Mouse (Mus musculus): ENCODE data around the gene Tmem63b. TPM values are rescaled to one million over a fixed set of nuclear protein-coding genes. Genes with fewer than 3 reads are reported as not detected.

Gene Tmem63b
- polyA plus RNA-seq, 1 experiment from 2014 or later = 22.6 TPM

DNA sequence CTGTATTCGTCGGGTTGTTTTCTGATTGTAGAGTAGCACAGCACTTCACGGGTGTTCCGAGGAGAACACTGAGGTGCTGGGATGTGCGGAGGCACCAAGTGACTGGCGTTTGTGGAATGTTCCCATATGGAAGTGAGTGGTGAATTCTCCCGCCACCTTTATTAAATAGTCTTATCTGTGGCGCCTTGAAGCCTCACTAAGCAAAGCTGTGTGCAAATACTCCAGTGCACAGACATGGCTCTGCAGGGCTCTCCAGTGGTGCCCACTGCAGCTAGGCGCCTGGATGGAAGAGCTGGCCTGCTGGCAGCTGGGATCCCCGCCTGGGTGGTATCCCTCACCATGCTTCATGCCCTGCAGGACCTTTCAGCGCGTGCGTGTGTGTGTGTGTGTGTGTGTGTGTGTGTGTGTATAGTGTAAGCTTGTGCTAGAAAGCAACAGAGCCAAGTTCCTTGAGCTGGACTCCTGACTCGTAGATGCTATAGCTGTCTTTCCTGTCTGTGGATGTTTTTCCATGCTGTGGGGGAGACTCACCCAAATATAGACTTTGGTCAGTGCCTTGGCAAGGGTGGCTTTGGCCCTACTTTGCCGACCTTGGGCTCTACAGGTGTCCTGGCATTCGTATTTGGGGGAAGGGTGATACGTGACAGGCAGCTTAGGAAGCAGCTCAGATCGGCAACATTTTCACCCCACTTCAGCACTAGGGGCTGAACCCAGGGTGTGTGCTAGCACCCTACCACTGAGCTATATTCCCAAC lies 7.3 kb upstream of the Tmem63b start:
- TF ChIP-seq CTCF (IDR thresholded peaks at IDR 0.05; ENCODE audit: low read depth) = no peak
- no peak overlapping the region for H3K27ac ChIP-seq (ENCODE audit: low read depth, low read length)
- H3K9ac ChIP-seq (ENCODE audit: low read depth, low read length) = no peak overlapping the region
- 0 out of 2 replicates have a peak, but pooled peaks cover 3% of the 10 kb centered on the region for H3K4me1 ChIP-seq (replicated peaks; ENCODE audit: control insufficient read depth, insufficient read depth, low read length)
- H3K9me3 ChIP-seq (ENCODE audit: control insufficient read depth) = no peaks in the 10 kb centered on the region
- no peak overlapping the region for H3K4me2 ChIP-seq (replicated peaks; ENCODE audit: low read depth)
- 53% methylated on average over 18 of the region's 18 CpGs for WGBS
- ATAC-seq = no peak
- H3K27me3 ChIP-seq (replicated peaks; ENCODE audit: control insufficient read depth, insufficient read depth, low read length) = no peaks in the 10 kb centered on the region
- no peak overlapping the region for H3K4me3 ChIP-seq (ENCODE audit: low read depth, low read length)
- H3K36me3 ChIP-seq (ENCODE audit: control insufficient read depth, insufficient read depth) = peaks cover 13% of the 10 kb centered on the region; the same call in 1 of the 2 replicates

DNA sequence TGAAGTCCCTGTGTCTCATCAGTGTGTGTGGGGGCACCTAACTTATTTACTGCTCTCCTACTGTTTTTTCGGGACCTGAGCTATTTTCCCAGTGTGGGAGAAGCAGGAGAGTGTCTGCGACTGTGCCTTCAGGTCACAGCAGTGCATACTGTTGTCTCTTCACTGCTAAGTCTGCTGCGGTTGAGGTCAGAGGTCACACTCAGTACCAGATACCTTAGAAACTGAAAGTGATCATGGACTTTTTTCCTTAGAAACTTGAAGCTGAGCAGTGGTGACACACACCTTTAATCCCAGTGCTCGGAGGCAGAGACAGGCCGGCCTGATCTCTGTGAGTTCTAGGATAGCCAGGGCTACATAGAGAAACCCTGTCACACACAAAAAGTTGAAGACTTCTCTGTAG lies 5.5 kb upstream of the Tmem63b start:
- 0 out of 2 replicates have a peak, but pooled peaks cover 6% of the 10 kb centered on the region for H3K4me1 ChIP-seq (replicated peaks; ENCODE audit: control insufficient read depth, insufficient read depth, low read length)
- H3K27ac ChIP-seq (ENCODE audit: low read depth, low read length) = no peak overlapping the region
- WGBS = 52% methylated on average over 5 of the region's 5 CpGs
- no peak overlapping the region for H3K9ac ChIP-seq (ENCODE audit: low read depth, low read length)
- peaks cover 4% of the 10 kb centered on the region; the same call in 1 of the 2 replicates for H3K36me3 ChIP-seq (ENCODE audit: control insufficient read depth, insufficient read depth)
- H3K27me3 ChIP-seq (replicated peaks; ENCODE audit: control insufficient read depth, insufficient read depth, low read length) = no peaks in the 10 kb centered on the region
- no peaks in the 10 kb centered on the region for H3K9me3 ChIP-seq (ENCODE audit: control insufficient read depth)
- TF ChIP-seq CTCF (IDR thresholded peaks at IDR 0.05; ENCODE audit: low read depth) = no peak
- no peak overlapping the region for H3K4me3 ChIP-seq (ENCODE audit: low read depth, low read length)
- peak; percentile 44 for ATAC-seq
- H3K4me2 ChIP-seq (replicated peaks; ENCODE audit: low read depth) = no peak overlapping the region

DNA sequence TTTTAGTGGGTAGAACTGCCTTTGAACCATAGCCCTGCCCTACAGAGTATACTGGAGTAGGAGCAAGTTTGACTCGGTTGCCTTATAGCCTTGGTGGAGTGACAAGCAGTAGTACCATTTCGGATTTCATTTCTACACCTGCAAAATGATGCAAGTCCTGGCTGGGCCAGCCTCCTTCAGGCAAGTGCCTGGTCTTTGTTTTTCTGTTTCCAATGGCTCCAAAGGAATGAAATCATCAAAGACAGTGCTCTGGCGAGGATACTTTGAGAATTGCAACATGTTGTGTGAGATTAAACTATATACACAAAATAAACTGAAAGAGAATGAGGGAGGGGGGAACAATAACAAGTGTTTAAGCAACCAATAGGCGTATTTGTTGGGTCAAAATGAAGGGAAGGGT lies 3.3 kb upstream of the Tmem63b start:
- 92% methylated on average over 4 of the region's 4 CpGs for WGBS

DNA sequence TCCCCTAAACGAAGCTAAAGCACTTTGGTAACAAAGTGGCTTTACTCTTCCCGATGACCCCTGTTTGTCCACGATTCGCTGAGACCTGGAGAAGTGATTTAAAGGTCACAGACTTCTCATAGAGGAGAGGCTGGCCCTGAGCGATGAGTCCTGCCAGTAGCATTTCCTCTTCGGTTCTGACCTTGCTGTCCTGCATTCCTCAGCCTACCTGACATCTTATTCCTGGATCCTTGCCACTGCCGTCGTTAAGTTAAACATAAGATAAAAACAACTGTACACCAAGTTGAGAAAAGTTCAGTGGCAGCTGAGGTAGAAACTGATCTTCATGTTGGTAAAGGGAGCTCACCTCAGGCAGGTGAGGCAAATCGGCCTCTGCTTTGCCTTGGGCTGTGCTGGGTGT lies 2.4 kb upstream of the Tmem63b start:
- Histone ChIP-seq H3K9me3 (ENCODE audit: control insufficient read depth) (no peaks in the 10 kb centered on the region), H3K4me2 (replicated peaks; ENCODE audit: low read depth) (no peak overlapping the region), H3K4me3 (ENCODE audit: low read depth, low read length) (no peak overlapping the region), H3K4me1 (replicated peaks; ENCODE audit: control insufficient read depth, insufficient read depth, low read length) (0 out of 2 replicates have a peak, but pooled peaks cover 10% of the 10 kb centered on the region), H3K36me3 (ENCODE audit: control insufficient read depth, insufficient read depth) (no peaks in the 10 kb centered on the region; the same call in 1 of the 2 replicates), H3K9ac (ENCODE audit: low read depth, low read length) (no peak overlapping the region), H3K27me3 (replicated peaks; ENCODE audit: control insufficient read depth, insufficient read depth, low read length) (no peaks in the 10 kb centered on the region), H3K27ac (ENCODE audit: low read depth, low read length) (no peak overlapping the region)
- no peak for ATAC-seq
- 67% methylated on average over 9 of the region's 9 CpGs for WGBS
- TF ChIP-seq CTCF (IDR thresholded peaks at IDR 0.05; ENCODE audit: low read depth) = no peak

More for the DNA sequence above, 3.3 kb upstream of the Tmem63b start:
- TF ChIP-seq CTCF (IDR thresholded peaks at IDR 0.05; ENCODE audit: low read depth) = no peak
- Histone ChIP-seq H3K36me3 (ENCODE audit: control insufficient read depth, insufficient read depth) (no peaks in the 10 kb centered on the region; the same call in 1 of the 2 replicates), H3K9ac (ENCODE audit: low read depth, low read length) (no peak overlapping the region), H3K9me3 (ENCODE audit: control insufficient read depth) (no peaks in the 10 kb centered on the region), H3K4me2 (replicated peaks; ENCODE audit: low read depth) (no peak overlapping the region), H3K4me1 (replicated peaks; ENCODE audit: control insufficient read depth, insufficient read depth, low read length) (0 out of 2 replicates have a peak, but pooled peaks cover 10% of the 10 kb centered on the region), H3K27ac (ENCODE audit: low read depth, low read length) (no peak overlapping the region), H3K4me3 (ENCODE audit: low read depth, low read length) (no peak overlapping the region), H3K27me3 (replicated peaks; ENCODE audit: control insufficient read depth, insufficient read depth, low read length) (no peaks in the 10 kb centered on the region)
- no peak for ATAC-seq

DNA sequence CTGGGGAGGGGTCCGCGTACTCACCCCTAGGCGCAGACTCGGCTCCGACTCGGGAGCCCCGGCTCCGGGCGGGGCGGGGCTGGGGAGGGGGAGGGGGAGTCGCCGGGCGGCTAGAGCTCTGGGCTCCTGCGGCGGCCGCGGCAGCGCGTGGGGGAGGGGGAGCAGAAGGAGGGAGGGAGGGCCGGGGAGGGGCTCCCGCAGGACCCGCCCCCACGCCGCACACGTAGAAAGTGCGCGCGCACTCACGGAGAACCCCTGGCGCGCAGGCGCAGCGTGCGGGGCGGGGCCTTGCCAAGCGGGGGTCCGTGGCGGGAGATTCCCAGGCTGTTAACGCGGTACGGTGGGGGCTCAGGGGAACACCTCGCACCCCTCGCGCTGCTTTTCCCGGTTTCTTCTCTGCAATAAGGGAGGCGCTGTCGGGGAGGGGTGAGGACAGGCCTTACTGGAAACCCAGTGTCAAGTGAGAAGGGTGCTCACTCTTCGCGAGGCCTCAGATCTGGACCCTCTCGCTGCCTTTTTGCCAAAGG lies 549 bp downstream of the Tmem63b start, which contains the start of gene Mrpl14:
TSS of gene Mrpl14 (plus strand) at position 230 of the 527 bp plus-strand sequence.
- no peaks in the 10 kb centered on the region for H3K36me3 ChIP-seq (ENCODE audit: control insufficient read depth, insufficient read depth)
- peak within 1 kb of the TSS; percentile 85 for H3K4me3 ChIP-seq (ENCODE audit: low read depth, low read length)
- H3K4me2 ChIP-seq (replicated peaks; ENCODE audit: low read depth) = peak within 1 kb of the TSS; percentile 98
- peak within 1 kb of the TSS; percentile 79 for H3K9ac ChIP-seq (ENCODE audit: low read depth, low read length)
- 0 out of 2 replicates have a peak, but pooled peaks cover 7% of the 10 kb centered on the region for H3K4me1 ChIP-seq (replicated peaks; ENCODE audit: control insufficient read depth, insufficient read depth, low read length)
- peak within 1 kb of the TSS; percentile 55 for H3K27ac ChIP-seq (ENCODE audit: low read depth, low read length)
- peak; percentile 35; the same call in 1 of the 2 replicates for TF ChIP-seq CTCF (IDR thresholded peaks at IDR 0.05; ENCODE audit: low read depth)
- H3K9me3 ChIP-seq (ENCODE audit: control insufficient read depth) = no peaks in the 10 kb centered on the region
- 0% methylated on average over 36 of the region's 50 CpGs for WGBS
- H3K27me3 ChIP-seq (replicated peaks; ENCODE audit: control insufficient read depth, insufficient read depth, low read length) = no peaks in the 10 kb centered on the region
- peak; percentile 85 for ATAC-seq

All from intestine, postnatal 0 days (tissue).